Mouse (Mus musculus) liver, embryonic 14.5 days (tissue): ENCODE results near the gene Atp4a.

Experiments used
- CTCF ChIP-seq: IDR thresholded peaks from 2 replicates; pipeline ENCODE4 v1.5.1; 2016; ENCODE audit warnings: antibody characterized with exemption, low read depth, control low read depth
- EP300 ChIP-seq: IDR thresholded peaks from 2 replicates; pipeline ENCODE4 v1.6.1; 2016; ENCODE audit warnings: antibody characterized with exemption, low read depth

DNA sequence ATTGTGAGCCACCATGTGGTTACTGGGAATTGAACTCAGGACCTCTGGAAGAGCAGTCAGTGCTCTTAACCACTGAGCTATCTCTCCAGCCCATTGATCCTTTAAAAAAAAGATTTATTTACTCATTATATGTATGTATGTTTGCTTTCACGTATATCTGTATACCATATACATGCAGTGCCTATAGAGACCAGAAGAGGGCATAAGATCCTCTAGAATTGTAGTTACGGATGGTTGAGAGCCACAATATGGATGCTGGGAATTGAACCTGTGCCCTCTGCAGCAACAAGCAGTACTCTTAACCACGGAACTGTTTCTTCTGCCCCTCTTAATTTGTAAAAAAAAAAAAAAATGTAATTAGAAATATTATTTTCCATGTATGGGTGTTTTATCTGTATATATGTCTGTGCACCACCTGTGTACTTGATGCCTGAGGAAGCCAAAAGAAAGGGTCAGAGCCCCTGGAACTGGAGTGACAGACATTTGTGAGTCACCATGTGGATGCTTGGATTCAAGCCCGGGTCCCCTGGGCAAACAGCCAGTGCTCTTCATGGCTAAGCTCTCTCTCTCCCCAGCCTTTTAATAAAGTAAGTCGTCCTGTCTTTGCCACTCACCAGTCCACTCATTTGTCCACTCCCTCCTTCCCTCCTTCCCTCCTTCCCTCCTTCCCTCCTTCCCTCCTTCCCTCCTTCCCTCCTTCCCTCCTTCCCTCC, 33.6 kb upstream of the Atp4a start:
- no peak; the same call in 1 of the 2 replicates for TF ChIP-seq CTCF
- TF ChIP-seq EP300, result no peak
